In the genomic region with DNA sequence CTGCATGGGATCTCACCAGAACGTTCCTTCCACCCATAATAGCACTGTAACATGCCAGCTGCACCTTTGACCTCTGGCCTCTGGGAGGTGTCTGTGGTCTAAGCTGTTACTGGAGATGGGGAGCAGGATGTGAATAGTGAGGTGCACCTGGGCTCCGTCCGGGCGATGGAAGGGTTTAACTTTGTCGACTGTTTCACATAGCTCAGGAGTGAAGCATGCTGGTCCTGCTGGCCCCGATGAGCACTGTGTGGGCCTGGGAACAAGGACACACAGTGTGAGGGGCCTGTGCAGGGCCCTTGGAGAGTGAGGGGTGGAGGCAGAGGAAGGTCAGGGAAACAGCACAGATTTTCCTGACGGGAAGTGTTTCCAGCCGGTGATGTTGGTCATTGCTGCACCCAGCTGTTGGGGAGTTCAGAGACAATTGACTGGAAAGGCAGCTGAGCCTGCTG, we compare ENCODE assay signal across 9 mouse cellular contexts. TPM values are rescaled to one million over a fixed set of nuclear protein-coding genes. Genes with fewer than 3 reads are reported as not detected.
DNase-seq lines count a peak whose midpoint lies in the region; ATAC-seq lines count a peak whose summit lies in the region.
"Had no signal": no experiment of that assay in that cellular context is flagged by ENCODE, and none has a peak within 500 bp of the region (broad histone marks: within the 10 kb centered on the region; RNA-seq: fewer than 3 reads in every experiment).

No protein-coding gene starts in this region.

- H3K4me3 ChIP-seq in forebrain, embryonic 13.5 days: no peak overlapping the region
- H3K4me3 ChIP-seq in forebrain, embryonic 14.5 days (ENCODE audit: low read depth, low read length): no peak overlapping the region
- no peak overlapping the region for H3K4me3 ChIP-seq in liver, embryonic 15.5 days (replicated peaks)
- no peak overlapping the region for H3K4me3 ChIP-seq in hindbrain, embryonic 14.5 days (replicated peaks; ENCODE audit: low read length)
- H3K4me3 ChIP-seq in neural tube, embryonic 12.5 days: no peak overlapping the region

- H3K27ac ChIP-seq in forebrain, embryonic 13.5 days: no peak overlapping the region
- H3K27ac ChIP-seq in forebrain, embryonic 14.5 days (ENCODE audit: low read depth, low read length): no peak overlapping the region
- H3K27ac ChIP-seq in liver, embryonic 15.5 days (replicated peaks): no peak overlapping the region
- H3K27ac ChIP-seq in hindbrain, embryonic 14.5 days: no peak overlapping the region
- H3K27ac ChIP-seq in neural tube, embryonic 12.5 days: no peak overlapping the region

- WGBS in forebrain, embryonic 13.5 days: 52% methylated on average over 8 of the region's 8 CpGs
- 55% methylated on average over 8 of the region's 8 CpGs for whole genome bisulfite sequencing in forebrain, embryonic 14.5 days
- whole genome bisulfite sequencing in liver, embryonic 15.5 days (ENCODE audit: insufficient replicate concordance): 68% methylated on average over 8 of the region's 8 CpGs
- 42% methylated on average over 8 of the region's 8 CpGs for WGBS in hindbrain, embryonic 14.5 days
- WGBS in neural tube, embryonic 12.5 days: 49% methylated on average over 8 of the region's 8 CpGs

- no peak for DNase-seq in forebrain, embryonic 14.5 days (ENCODE audit: low spot score)
- DNase-seq in liver: no peak
- DNase-seq in hindbrain, embryonic 14.5 days (ENCODE audit: low spot score): no peak
- no peak for DNase-seq in ovary, postnatal 36 days (ENCODE audit: low spot score)
- DNase-seq in adipocyte (ENCODE audit: low spot score): no peak
- DNase-seq: spleen, adult 18-20 months had no signal

- no peaks in the 10 kb centered on the region for H3K4me1 ChIP-seq in forebrain, embryonic 13.5 days
- H3K4me1 ChIP-seq in forebrain, embryonic 14.5 days (ENCODE audit: control insufficient read depth, insufficient read depth, low read length): no peaks in the 10 kb centered on the region
- H3K4me1 ChIP-seq in liver, embryonic 15.5 days (replicated peaks): peaks cover 42% of the 10 kb centered on the region
- no peaks in the 10 kb centered on the region for H3K4me1 ChIP-seq in hindbrain, embryonic 14.5 days (replicated peaks; ENCODE audit: control insufficient read depth, insufficient read depth, low read length)
- H3K4me1 ChIP-seq in neural tube, embryonic 12.5 days: peaks cover 8% of the 10 kb centered on the region; the same call in 1 of the 2 replicates

- H3K4me2 ChIP-seq in forebrain, embryonic 13.5 days: no peak overlapping the region
- H3K4me2 ChIP-seq in forebrain, embryonic 14.5 days (ENCODE audit: low read length): no peak overlapping the region
- no peak overlapping the region for H3K4me2 ChIP-seq in liver, embryonic 15.5 days
- H3K4me2 ChIP-seq in hindbrain, embryonic 14.5 days (replicated peaks): no peak overlapping the region
- H3K4me2 ChIP-seq in neural tube, embryonic 12.5 days (replicated peaks): no peak overlapping the region

- H3K27me3 ChIP-seq in forebrain, embryonic 13.5 days: no peaks in the 10 kb centered on the region
- H3K27me3 ChIP-seq in forebrain, embryonic 14.5 days (replicated peaks; ENCODE audit: control insufficient read depth, insufficient read depth, low read length): no peaks in the 10 kb centered on the region
- no peaks in the 10 kb centered on the region for H3K27me3 ChIP-seq in liver, embryonic 15.5 days
- no peaks in the 10 kb centered on the region for H3K27me3 ChIP-seq in hindbrain, embryonic 14.5 days (ENCODE audit: control insufficient read depth, insufficient read depth, low read length)
- H3K27me3 ChIP-seq in neural tube, embryonic 12.5 days (replicated peaks): no peaks in the 10 kb centered on the region

- ATAC-seq in forebrain, embryonic 13.5 days: 0 out of 2 replicates have a peak, but pooled peaks have one; percentile 6
- no peak for ATAC-seq in forebrain, embryonic 14.5 days
- peak; percentile 20; the same call in 1 of the 2 replicates for ATAC-seq in liver, embryonic 15.5 days (ENCODE audit: insufficient read depth)
- ATAC-seq in hindbrain, embryonic 14.5 days (ENCODE audit: low FRiP score): peak; percentile 65; the same call in 1 of the 2 replicates
- ATAC-seq in neural tube, embryonic 12.5 days (ENCODE audit: low FRiP score, low read depth): peak; percentile 53

- peaks cover 58% of the 10 kb centered on the region for H3K36me3 ChIP-seq in forebrain, embryonic 13.5 days (ENCODE audit: poor library complexity, severe bottlenecking)
- H3K36me3 ChIP-seq in forebrain, embryonic 14.5 days (ENCODE audit: control insufficient read depth, insufficient read depth, low read length): peaks cover 49% of the 10 kb centered on the region
- H3K36me3 ChIP-seq in liver, embryonic 15.5 days (replicated peaks): peaks cover 24% of the 10 kb centered on the region
- peaks cover 59% of the 10 kb centered on the region for H3K36me3 ChIP-seq in hindbrain, embryonic 14.5 days (replicated peaks; ENCODE audit: control insufficient read depth, insufficient read depth)
- H3K36me3 ChIP-seq in neural tube, embryonic 12.5 days: peaks cover 36% of the 10 kb centered on the region

- H3K9me3 ChIP-seq in forebrain, embryonic 13.5 days (replicated peaks): no peaks in the 10 kb centered on the region
- no peaks in the 10 kb centered on the region for H3K9me3 ChIP-seq in forebrain, embryonic 14.5 days (replicated peaks; ENCODE audit: control insufficient read depth, low read length)
- no peaks in the 10 kb centered on the region for H3K9me3 ChIP-seq in liver, embryonic 15.5 days (replicated peaks)
- no peaks in the 10 kb centered on the region for H3K9me3 ChIP-seq in hindbrain, embryonic 14.5 days (ENCODE audit: control insufficient read depth, low read length)
- H3K9me3 ChIP-seq in neural tube, embryonic 12.5 days: no peaks in the 10 kb centered on the region

- no peak overlapping the region for H3K9ac ChIP-seq in forebrain, embryonic 13.5 days
- H3K9ac ChIP-seq in forebrain, embryonic 14.5 days (ENCODE audit: low read length): no peak overlapping the region
- H3K9ac ChIP-seq in liver, embryonic 15.5 days: no peak overlapping the region
- H3K9ac ChIP-seq in hindbrain, embryonic 14.5 days: no peak overlapping the region
- no peak overlapping the region for H3K9ac ChIP-seq in neural tube, embryonic 12.5 days

RNA-seq across cellular contexts. Expression of a gene that starts 23.1 kb away (rescaled TPM):
- polyA plus RNA-seq in forebrain, embryonic 13.5 days (2015; fragmentation: Nextera tagmentation; extraction: Ambion mirVana): 22.4 and 24.7 TPM in 2 replicates
- 33.3 and 34.7 TPM in 2 replicates for polyA plus RNA-seq in forebrain, embryonic 14.5 days (2014; fragmentation: Nextera tagmentation; extraction: Ambion mirVana)
- 9.6 and 9.7 TPM in 2 replicates for polyA plus RNA-seq in liver, embryonic 15.5 days (2015; fragmentation: Nextera tagmentation; extraction: Ambion mirVana)
- polyA plus RNA-seq in hindbrain, embryonic 14.5 days (2014; fragmentation: Nextera tagmentation; extraction: Ambion mirVana): 47.8 and 48.6 TPM in 2 replicates
- 32.4 and 33.3 TPM in 2 replicates for polyA plus RNA-seq in neural tube, embryonic 12.5 days (2016; fragmentation: Nextera tagmentation; extraction: Ambion mirVana)

RNA-seq across cellular contexts. Expression of a gene that starts 44.5 kb away (rescaled TPM):
- polyA plus RNA-seq in forebrain, embryonic 13.5 days (2015; fragmentation: Nextera tagmentation; extraction: Ambion mirVana): 2.4 and 3.2 TPM in 2 replicates
- 2.4 and 2.8 TPM in 2 replicates for polyA plus RNA-seq in forebrain, embryonic 14.5 days (2014; fragmentation: Nextera tagmentation; extraction: Ambion mirVana)
- polyA plus RNA-seq in liver, embryonic 15.5 days (2015; fragmentation: Nextera tagmentation; extraction: Ambion mirVana): 0.77 and 0.96 TPM in 2 replicates
- 2.3 and 3.4 TPM in 2 replicates for polyA plus RNA-seq in hindbrain, embryonic 14.5 days (2014; fragmentation: Nextera tagmentation; extraction: Ambion mirVana)
- polyA plus RNA-seq in neural tube, embryonic 12.5 days (2016; fragmentation: Nextera tagmentation; extraction: Ambion mirVana): 2.4 and 2.6 TPM in 2 replicates
